Mouse (Mus musculus) liver, postnatal 0 days (tissue): ENCODE data around the gene Agap1.
A peak's percentile ranks its signal among the peaks of the same experiment; 100 is the strongest.

Experiments
- CTCF ChIP-seq: sonication (generic); IDR thresholded peaks from 2 replicates; pipeline ENCODE4 v1.5.1; 2016; ENCODE audit warnings: antibody characterized with exemption, low read depth
- EP300 ChIP-seq: IDR thresholded peaks from 2 replicates; pipeline ENCODE4 v1.6.1; 2016; ENCODE audit warnings: antibody characterized with exemption, low read depth, mild to moderate bottlenecking

- TF ChIP-seq CTCF = peak; percentile 42
- no peak for TF ChIP-seq EP300
These were observed 389.5 kb downstream of the Agap1 start for GRCm38 (mm10) chr1:89844064-89844463.
